Mouse (Mus musculus): ENCODE data around the gene Etnk2. TPM values are rescaled to one million over a fixed set of nuclear protein-coding genes. Genes with fewer than 3 reads are reported as not detected.

Gene Etnk2
- polyA plus RNA-seq, 1 experiment from 2014 or later: 4.7 TPM

DNA sequence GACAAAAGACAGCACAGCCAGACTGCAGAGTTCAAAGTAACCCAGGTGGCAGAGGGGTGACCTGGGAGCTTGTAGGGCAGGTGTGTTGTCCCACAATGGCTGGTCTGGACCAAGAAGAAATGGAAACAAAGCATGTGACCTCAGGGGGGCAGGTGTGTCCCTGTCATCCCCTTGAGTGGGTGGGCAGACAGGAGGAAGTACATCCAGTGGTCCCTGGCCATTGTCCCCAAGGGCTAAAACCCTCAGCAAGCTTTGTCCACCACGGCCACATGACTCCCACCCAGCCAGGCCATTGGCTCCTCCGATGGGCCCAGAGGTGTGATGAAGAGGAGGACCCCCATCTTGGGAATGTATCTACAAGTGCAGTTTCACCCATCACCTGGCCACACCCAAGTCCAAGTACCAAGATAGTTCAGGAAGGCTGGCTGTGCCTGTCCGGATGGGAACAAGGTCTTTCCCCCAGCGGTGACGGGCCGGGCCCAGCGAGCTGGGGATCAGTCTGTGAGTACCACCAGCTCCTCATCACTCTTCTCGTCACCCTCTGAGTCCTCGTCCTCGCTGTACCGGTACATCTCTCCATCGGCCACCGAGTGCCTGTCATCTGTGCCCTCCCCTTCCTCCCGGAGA is 19.9 kb downstream of the Etnk2 start:
- Histone ChIP-seq H3K36me3 (ENCODE audit: control insufficient read depth, insufficient read depth, low read length) (no peaks in the 10 kb centered on the region), H3K27me3 (ENCODE audit: control insufficient read depth, insufficient read depth, low read length) (no peaks in the 10 kb centered on the region)

DNA sequence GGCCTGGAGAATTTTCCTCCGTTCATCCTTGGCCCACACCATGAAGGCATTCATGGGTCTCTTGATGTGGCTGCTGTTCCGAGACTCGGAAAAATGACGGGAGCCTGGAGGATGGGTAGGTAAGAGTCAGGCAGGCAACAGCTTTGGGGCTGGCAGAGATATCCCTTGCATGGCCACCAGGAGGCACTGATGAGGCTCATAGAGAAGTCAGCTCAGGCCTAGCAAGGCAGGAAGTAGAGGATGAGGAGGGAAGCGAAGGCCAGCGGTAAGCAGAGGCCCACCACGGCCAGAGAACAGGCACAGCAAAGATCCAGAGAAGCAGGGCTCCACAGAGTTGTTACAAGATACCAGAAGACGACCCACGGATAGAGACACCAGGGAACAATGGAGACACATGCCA is 22.1 kb downstream of the Etnk2 start:
- no peaks in the 10 kb centered on the region for H3K9me3 ChIP-seq (replicated peaks; ENCODE audit: control insufficient read depth, low read length)
- WGBS: 42% methylated on average over 9 of the region's 9 CpGs
- ATAC-seq (ENCODE audit: insufficient read depth, low FRiP score): no peak
- H3K36me3 ChIP-seq (ENCODE audit: control insufficient read depth, insufficient read depth, low read length): no peaks in the 10 kb centered on the region
- no peaks in the 10 kb centered on the region for H3K27me3 ChIP-seq (ENCODE audit: control insufficient read depth, insufficient read depth, low read length)
- H3K4me1 ChIP-seq (ENCODE audit: control insufficient read depth, insufficient read depth, low read length): no peaks in the 10 kb centered on the region
- H3K27ac ChIP-seq (ENCODE audit: low read length): no peak overlapping the region
- peak overlapping the region; percentile 42; the same call in 1 of the 2 replicates for H3K9ac ChIP-seq (ENCODE audit: low read length)
- H3K4me2 ChIP-seq (ENCODE audit: low read depth, low read length): no peak overlapping the region
- H3K4me3 ChIP-seq (replicated peaks; ENCODE audit: low read length): no peak overlapping the region

More for the DNA sequence above, 19.9 kb downstream of the Etnk2 start:
- Histone ChIP-seq H3K9me3 (replicated peaks; ENCODE audit: control insufficient read depth, low read length) (no peaks in the 10 kb centered on the region), H3K4me2 (ENCODE audit: low read depth, low read length) (no peak overlapping the region), H3K9ac (ENCODE audit: low read length) (no peak overlapping the region), H3K4me1 (ENCODE audit: control insufficient read depth, insufficient read depth, low read length) (peaks cover 11% of the 10 kb centered on the region), H3K27ac (ENCODE audit: low read length) (no peak overlapping the region), H3K4me3 (replicated peaks; ENCODE audit: low read length) (no peak overlapping the region)
- 94% methylated on average over 14 of the region's 14 CpGs for WGBS
- no peak for ATAC-seq (ENCODE audit: insufficient read depth, low FRiP score)

DNA sequence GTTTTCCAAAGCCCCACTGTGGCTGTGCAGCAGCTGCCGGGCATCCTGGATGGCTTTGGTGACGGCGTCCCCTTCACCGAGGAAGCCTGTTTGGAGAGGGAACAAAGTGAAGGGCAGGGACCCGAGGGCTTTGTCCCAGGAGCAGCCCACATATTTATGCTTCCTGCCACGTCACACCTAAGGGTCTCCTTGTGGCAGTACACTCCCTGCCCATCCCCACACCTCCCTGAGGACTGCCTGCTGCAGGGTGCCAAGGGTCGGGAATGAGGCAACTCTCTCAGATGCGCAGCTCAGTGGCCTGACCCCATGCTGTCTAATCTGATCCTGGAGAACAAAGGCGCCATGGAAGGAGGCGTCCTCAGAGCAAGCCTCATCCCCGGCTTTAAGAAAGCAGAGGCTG is 22.8 kb downstream of the Etnk2 start:
- H3K27me3 ChIP-seq (ENCODE audit: control insufficient read depth, insufficient read depth, low read length): no peaks in the 10 kb centered on the region
- no peaks in the 10 kb centered on the region for H3K4me1 ChIP-seq (ENCODE audit: control insufficient read depth, insufficient read depth, low read length)
- no peak overlapping the region for H3K4me3 ChIP-seq (replicated peaks; ENCODE audit: low read length)
- peak overlapping the region; percentile 42; the same call in 1 of the 2 replicates for H3K9ac ChIP-seq (ENCODE audit: low read length)
- 0 out of 2 replicates have a peak, but pooled peaks cover under 1% of the 10 kb centered on the region for H3K36me3 ChIP-seq (ENCODE audit: control insufficient read depth, insufficient read depth, low read length)
- H3K4me2 ChIP-seq (ENCODE audit: low read depth, low read length): no peak overlapping the region
- H3K9me3 ChIP-seq (replicated peaks; ENCODE audit: control insufficient read depth, low read length): no peaks in the 10 kb centered on the region
- H3K27ac ChIP-seq (ENCODE audit: low read length): no peak overlapping the region
- 71% methylated on average over 11 of the region's 11 CpGs for WGBS
- ATAC-seq (ENCODE audit: insufficient read depth, low FRiP score): no peak

DNA sequence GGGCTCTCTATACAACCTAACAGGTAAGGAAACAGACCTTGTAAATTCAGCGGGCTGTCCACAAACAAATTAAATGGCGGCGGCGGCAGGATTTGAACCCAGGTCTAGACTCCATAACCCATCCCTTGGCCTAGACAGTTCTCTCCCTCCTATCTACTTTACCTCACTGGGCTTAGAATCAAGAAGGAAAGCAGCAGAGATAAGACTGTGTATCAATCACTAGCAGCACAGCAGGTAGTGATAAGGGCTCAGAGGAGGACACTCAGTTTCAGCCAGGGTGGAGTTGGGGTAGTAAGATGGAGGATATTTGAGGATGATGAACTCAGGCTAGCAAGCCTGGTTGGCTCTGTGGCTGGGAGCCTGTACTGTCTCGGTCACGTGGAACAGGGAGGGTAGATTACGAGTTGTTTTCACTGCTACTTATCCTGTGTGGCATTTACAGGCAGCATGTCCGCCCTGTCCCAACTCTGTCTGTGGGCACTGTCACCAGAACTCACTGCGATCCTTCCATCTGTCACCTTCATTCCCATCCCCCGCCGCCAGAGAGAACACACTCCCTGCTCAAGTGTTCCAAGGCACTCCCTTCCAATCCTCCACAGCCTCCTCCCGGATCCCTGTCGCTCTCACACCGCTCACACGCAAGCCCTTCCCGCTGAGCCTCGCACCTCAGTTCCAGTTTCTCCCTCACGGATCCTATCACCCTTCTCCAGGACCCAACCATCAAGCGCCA is 24.3 kb downstream of the Etnk2 start:
- Histone ChIP-seq H3K4me3 (replicated peaks; ENCODE audit: low read length) (no peak overlapping the region), H3K4me2 (ENCODE audit: low read depth, low read length) (no peak overlapping the region), H3K27ac (ENCODE audit: low read length) (no peak overlapping the region), H3K9me3 (replicated peaks; ENCODE audit: control insufficient read depth, low read length) (no peaks in the 10 kb centered on the region), H3K27me3 (ENCODE audit: control insufficient read depth, insufficient read depth, low read length) (no peaks in the 10 kb centered on the region), H3K4me1 (ENCODE audit: control insufficient read depth, insufficient read depth, low read length) (no peaks in the 10 kb centered on the region), H3K36me3 (ENCODE audit: control insufficient read depth, insufficient read depth, low read length) (peaks cover 5% of the 10 kb centered on the region; the same call in 1 of the 2 replicates), H3K9ac (ENCODE audit: low read length) (no peak overlapping the region)
- no peak for ATAC-seq (ENCODE audit: insufficient read depth, low FRiP score)
- WGBS: 66% methylated on average over 19 of the region's 19 CpGs

DNA sequence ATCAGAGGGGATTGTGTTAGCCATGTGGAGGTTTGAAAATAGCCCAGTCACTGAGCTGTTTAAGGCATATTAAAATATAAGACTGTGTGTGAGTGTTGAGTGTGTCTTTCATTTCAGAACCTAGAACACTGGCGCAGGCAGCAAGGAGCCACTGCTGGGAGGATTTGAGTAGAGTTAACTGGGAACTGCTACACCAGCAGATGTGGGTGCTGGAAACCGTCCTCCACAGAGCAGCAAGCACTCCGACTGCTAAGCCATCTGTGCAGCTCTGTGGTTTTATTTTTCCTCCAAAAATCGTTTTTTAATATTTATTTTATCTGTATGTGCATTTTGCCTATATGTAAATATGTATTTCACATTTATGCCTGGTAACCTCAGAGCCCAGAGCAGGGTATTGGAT is 31.3 kb downstream of the Etnk2 start:
- no peaks in the 10 kb centered on the region for H3K27me3 ChIP-seq (ENCODE audit: control insufficient read depth, insufficient read depth, low read length)
- no peak overlapping the region for H3K4me2 ChIP-seq (ENCODE audit: low read depth, low read length)
- ATAC-seq (ENCODE audit: insufficient read depth, low FRiP score): no peak
- 69% methylated on average over 4 of the region's 4 CpGs for WGBS
- H3K9me3 ChIP-seq (replicated peaks; ENCODE audit: control insufficient read depth, low read length): no peaks in the 10 kb centered on the region
- peaks cover 9% of the 10 kb centered on the region for H3K4me1 ChIP-seq (ENCODE audit: control insufficient read depth, insufficient read depth, low read length)
- no peak overlapping the region for H3K9ac ChIP-seq (ENCODE audit: low read length)
- H3K36me3 ChIP-seq (ENCODE audit: control insufficient read depth, insufficient read depth, low read length): peaks cover 5% of the 10 kb centered on the region; the same call in 1 of the 2 replicates
- no peak overlapping the region for H3K4me3 ChIP-seq (replicated peaks; ENCODE audit: low read length)
- no peak overlapping the region for H3K27ac ChIP-seq (ENCODE audit: low read length)

DNA sequence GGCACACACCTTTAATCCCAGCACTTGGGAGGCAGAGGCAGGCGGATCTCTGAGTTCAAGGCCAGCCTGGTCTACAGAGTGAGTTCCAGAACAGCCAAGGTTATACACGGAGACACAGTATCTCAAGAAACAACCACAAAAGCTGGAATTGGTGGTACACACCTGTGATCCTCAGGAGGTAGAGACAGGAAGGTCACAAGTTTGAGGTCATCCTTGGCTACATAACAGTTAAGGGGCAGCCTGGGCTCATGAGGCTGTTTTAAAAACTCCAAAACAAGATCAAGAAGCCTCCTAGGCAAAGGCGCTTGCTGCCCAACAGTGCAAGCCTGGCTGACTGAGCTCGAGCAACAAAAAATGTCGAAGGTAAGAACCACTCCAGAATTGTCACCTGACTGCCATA is 33.3 kb downstream of the Etnk2 start:
- H3K27ac ChIP-seq (ENCODE audit: low read length): no peak overlapping the region
- ATAC-seq (ENCODE audit: insufficient read depth, low FRiP score): no peak
- 93% methylated on average over 5 of the region's 5 CpGs for WGBS

DNA sequence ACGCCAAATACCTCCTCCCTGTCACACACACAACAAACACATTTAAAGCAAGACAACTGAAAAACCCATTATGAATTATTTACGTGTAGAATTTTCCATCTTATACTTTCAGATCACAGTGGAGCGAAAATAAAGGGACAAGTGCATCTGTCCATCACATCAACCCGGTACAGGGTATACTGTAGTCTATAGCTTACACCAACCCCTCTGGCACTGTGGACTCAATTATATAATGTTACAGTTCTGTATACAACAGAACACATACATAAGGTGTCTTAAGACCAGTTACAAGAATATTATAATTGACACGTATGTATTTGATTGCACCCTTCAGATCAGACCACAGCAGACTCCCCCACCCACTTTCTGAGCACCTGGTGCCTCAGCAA is 33.7 kb downstream of the Etnk2 start:
- H3K9ac ChIP-seq (ENCODE audit: low read length): peak overlapping the region; percentile 58; the same call in 1 of the 2 replicates
- H3K4me1 ChIP-seq (ENCODE audit: control insufficient read depth, insufficient read depth, low read length): peaks cover 13% of the 10 kb centered on the region
- no peaks in the 10 kb centered on the region for H3K9me3 ChIP-seq (replicated peaks; ENCODE audit: control insufficient read depth, low read length)
- WGBS: 77% methylated on average over 5 of the region's 5 CpGs
- ATAC-seq (ENCODE audit: insufficient read depth, low FRiP score): no peak
- H3K27ac ChIP-seq (ENCODE audit: low read length): peak overlapping the region; percentile 36
- no peaks in the 10 kb centered on the region for H3K27me3 ChIP-seq (ENCODE audit: control insufficient read depth, insufficient read depth, low read length)
- no peaks in the 10 kb centered on the region for H3K36me3 ChIP-seq (ENCODE audit: control insufficient read depth, insufficient read depth, low read length)
- no peak overlapping the region for H3K4me3 ChIP-seq (replicated peaks; ENCODE audit: low read length)
- H3K4me2 ChIP-seq (ENCODE audit: low read depth, low read length): no peak overlapping the region

More for the DNA sequence above, 33.3 kb downstream of the Etnk2 start:
- Histone ChIP-seq H3K4me2 (ENCODE audit: low read depth, low read length) (no peak overlapping the region), H3K36me3 (ENCODE audit: control insufficient read depth, insufficient read depth, low read length) (peaks cover under 1% of the 10 kb centered on the region; the same call in 1 of the 2 replicates), H3K9ac (ENCODE audit: low read length) (no peak overlapping the region), H3K4me3 (replicated peaks; ENCODE audit: low read length) (no peak overlapping the region), H3K4me1 (ENCODE audit: control insufficient read depth, insufficient read depth, low read length) (peaks cover 13% of the 10 kb centered on the region), H3K27me3 (ENCODE audit: control insufficient read depth, insufficient read depth, low read length) (no peaks in the 10 kb centered on the region), H3K9me3 (replicated peaks; ENCODE audit: control insufficient read depth, low read length) (no peaks in the 10 kb centered on the region)

DNA sequence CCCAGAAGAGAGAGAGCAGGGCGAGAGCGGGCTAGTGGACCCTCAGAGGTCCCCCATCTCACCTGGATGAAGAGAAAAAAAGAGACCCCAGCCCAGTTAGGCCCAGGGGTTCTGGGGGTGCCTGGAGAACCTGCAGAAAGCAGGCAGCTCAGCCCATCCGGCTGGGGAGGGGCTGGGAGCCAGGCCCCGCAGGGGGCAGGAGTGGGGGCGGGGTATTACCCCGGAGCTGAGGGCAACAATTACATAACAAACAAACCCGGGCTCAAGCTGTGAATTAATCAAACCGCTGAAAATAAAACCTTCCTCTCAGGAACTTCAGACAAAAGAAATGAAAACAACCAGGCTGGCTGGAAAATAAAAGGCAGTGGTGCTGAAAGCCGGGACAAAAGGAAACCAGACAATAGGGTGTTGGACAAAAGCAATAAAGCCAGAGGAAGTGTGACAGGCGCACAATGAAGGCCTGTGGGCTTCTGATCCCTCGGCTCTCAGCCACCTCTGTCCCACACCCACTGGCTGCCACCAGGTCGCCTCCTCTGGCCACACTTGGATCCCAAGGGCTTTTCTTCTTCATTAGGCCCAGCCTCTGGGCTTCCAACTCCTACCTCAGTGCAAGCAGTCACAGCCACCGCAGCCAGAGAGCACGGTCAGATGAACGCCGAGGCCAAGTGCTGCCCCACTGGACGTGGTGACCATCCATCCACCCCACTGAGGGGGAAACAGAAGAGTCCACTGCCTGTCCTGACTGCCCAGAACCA is 34.3 kb downstream of the Etnk2 start:
- peak; percentile 19; the same call in 1 of the 2 replicates for ATAC-seq (ENCODE audit: insufficient read depth, low FRiP score)
- Histone ChIP-seq H3K27me3 (ENCODE audit: control insufficient read depth, insufficient read depth, low read length) (no peaks in the 10 kb centered on the region), H3K9ac (ENCODE audit: low read length) (peak overlapping the region; percentile 58), H3K4me1 (ENCODE audit: control insufficient read depth, insufficient read depth, low read length) (peaks cover 13% of the 10 kb centered on the region), H3K4me3 (replicated peaks; ENCODE audit: low read length) (no peak overlapping the region), H3K4me2 (ENCODE audit: low read depth, low read length) (no peak overlapping the region), H3K27ac (ENCODE audit: low read length) (peak overlapping the region; percentile 62), H3K36me3 (ENCODE audit: control insufficient read depth, insufficient read depth, low read length) (no peaks in the 10 kb centered on the region), H3K9me3 (replicated peaks; ENCODE audit: control insufficient read depth, low read length) (no peaks in the 10 kb centered on the region)
- 25% methylated on average over 17 of the region's 17 CpGs for WGBS
